Mouse (Mus musculus): Measurements from ENCODE around the gene Syne1. TPM values are rescaled to one million over a fixed set of nuclear protein-coding genes. Genes with fewer than 3 reads are reported as not detected.

Gene Syne1
- polyA plus RNA-seq, 1 experiment = 12.3 TPM

- no peak for DNase-seq (ENCODE audit: low read depth in 1 of 2, low spot score in 2 of 2)
- TF ChIP-seq POLR2A (IDR thresholded peaks at IDR 0.05; ENCODE audit: low read depth, low read length) (no peak), CTCF (IDR thresholded peaks at IDR 0.05; ENCODE audit: extremely low read depth, insufficient read depth, insufficient read length, insufficient replicate concordance) (no peak)
- Histone ChIP-seq H3K27me3 (ENCODE audit: control insufficient read depth, insufficient read depth, low read length) (no peaks in the 10 kb centered on the region), H3K27ac (ENCODE audit: insufficient read depth, low read length) (no peak overlapping the region), H3K4me3 (ENCODE audit: extremely low read depth, insufficient read depth, insufficient read length) (no peak overlapping the region), H3K36me3 (ENCODE audit: control insufficient read depth, insufficient read depth, low read length) (no peaks in the 10 kb centered on the region), H3K4me1 (ENCODE audit: control insufficient read depth, insufficient read depth, insufficient read length) (no peaks in the 10 kb centered on the region)
- 87% methylated on average over 3 of the region's 3 CpGs for WGBS
These were observed 315.1 kb downstream of the Syne1 start for GRCm38 (mm10) chr10:5236171-5236570.

GRCm38 (mm10) chr10:5234721-5235501 is 316.4 kb downstream of the Syne1 start:
- no peak overlapping the region for H3K4me3 ChIP-seq (ENCODE audit: extremely low read depth, insufficient read depth, insufficient read length)
- 83% methylated on average over 9 of the region's 9 CpGs for WGBS
- no peak for DNase-seq (ENCODE audit: low read depth in 1 of 2, low spot score in 2 of 2)
- H3K27ac ChIP-seq (ENCODE audit: insufficient read depth, low read length) = no peak overlapping the region
- TF ChIP-seq CTCF (IDR thresholded peaks at IDR 0.05; ENCODE audit: extremely low read depth, insufficient read depth, insufficient read length, insufficient replicate concordance) (no peak), POLR2A (IDR thresholded peaks at IDR 0.05; ENCODE audit: low read depth, low read length) (no peak)
- H3K4me1 ChIP-seq (ENCODE audit: control insufficient read depth, insufficient read depth, insufficient read length) = no peaks in the 10 kb centered on the region
- H3K27me3 ChIP-seq (ENCODE audit: control insufficient read depth, insufficient read depth, low read length) = no peaks in the 10 kb centered on the region
- H3K36me3 ChIP-seq (ENCODE audit: control insufficient read depth, insufficient read depth, low read length) = no peaks in the 10 kb centered on the region

GRCm38 (mm10) chr10:5229129-5229528 is 322.2 kb downstream of the Syne1 start:
- WGBS = 95% methylated on average over 8 of the region's 8 CpGs
- Histone ChIP-seq H3K27me3 (ENCODE audit: control insufficient read depth, insufficient read depth, low read length) (no peaks in the 10 kb centered on the region), H3K4me3 (ENCODE audit: extremely low read depth, insufficient read depth, insufficient read length) (no peak overlapping the region), H3K4me1 (ENCODE audit: control insufficient read depth, insufficient read depth, insufficient read length) (no peaks in the 10 kb centered on the region), H3K27ac (ENCODE audit: insufficient read depth, low read length) (no peak overlapping the region), H3K36me3 (ENCODE audit: control insufficient read depth, insufficient read depth, low read length) (no peaks in the 10 kb centered on the region)
- no peak for TF ChIP-seq POLR2A (IDR thresholded peaks at IDR 0.05; ENCODE audit: low read depth, low read length)
- TF ChIP-seq CTCF (IDR thresholded peaks at IDR 0.05; ENCODE audit: extremely low read depth, insufficient read depth, insufficient read length, insufficient replicate concordance) = no peak
- DNase-seq (ENCODE audit: low read depth in 1 of 2, low spot score in 2 of 2) = no peak

GRCm38 (mm10) chr10:5227395-5228076 is 323.7 kb downstream of the Syne1 start:
- Histone ChIP-seq H3K36me3 (ENCODE audit: control insufficient read depth, insufficient read depth, low read length) (no peaks in the 10 kb centered on the region), H3K27me3 (ENCODE audit: control insufficient read depth, insufficient read depth, low read length) (no peaks in the 10 kb centered on the region), H3K4me1 (ENCODE audit: control insufficient read depth, insufficient read depth, insufficient read length) (no peaks in the 10 kb centered on the region), H3K27ac (ENCODE audit: insufficient read depth, low read length) (no peak overlapping the region), H3K4me3 (ENCODE audit: extremely low read depth, insufficient read depth, insufficient read length) (no peak overlapping the region)
- TF ChIP-seq POLR2A (IDR thresholded peaks at IDR 0.05; ENCODE audit: low read depth, low read length) (no peak), CTCF (IDR thresholded peaks at IDR 0.05; ENCODE audit: extremely low read depth, insufficient read depth, insufficient read length, insufficient replicate concordance) (peak; percentile 25; the same call in 1 of the 2 replicates)
- DNase-seq (ENCODE audit: low read depth in 1 of 2, low spot score in 2 of 2) = peak in 1 of 2 experiments; percentile 7
- WGBS = 90% methylated on average over 20 of the region's 20 CpGs

GRCm38 (mm10) chr10:5215943-5216342 is 335.3 kb downstream of the Syne1 start:
- no peak for TF ChIP-seq POLR2A (IDR thresholded peaks at IDR 0.05; ENCODE audit: low read depth, low read length)
- no peak for TF ChIP-seq CTCF (IDR thresholded peaks at IDR 0.05; ENCODE audit: extremely low read depth, insufficient read depth, insufficient read length, insufficient replicate concordance)
- H3K27ac ChIP-seq (ENCODE audit: insufficient read depth, low read length) = no peak overlapping the region
- DNase-seq (ENCODE audit: low read depth in 1 of 2, low spot score in 2 of 2) = no peak
- no peak overlapping the region for H3K4me3 ChIP-seq (ENCODE audit: extremely low read depth, insufficient read depth, insufficient read length)
- no peaks in the 10 kb centered on the region for H3K4me1 ChIP-seq (ENCODE audit: control insufficient read depth, insufficient read depth, insufficient read length)
- H3K36me3 ChIP-seq (ENCODE audit: control insufficient read depth, insufficient read depth, low read length) = no peaks in the 10 kb centered on the region
- no peaks in the 10 kb centered on the region for H3K27me3 ChIP-seq (ENCODE audit: control insufficient read depth, insufficient read depth, low read length)
- 91% methylated on average over 1 of the region's 1 CpGs for WGBS

GRCm38 (mm10) chr10:5207905-5208641 is 343.2 kb downstream of the Syne1 start:
- DNase-seq (ENCODE audit: low read depth in 1 of 2, low spot score in 2 of 2) = no peak
- no peaks in the 10 kb centered on the region; the same call in 1 of the 2 replicates for H3K4me1 ChIP-seq (ENCODE audit: control insufficient read depth, insufficient read depth, insufficient read length)
- no peaks in the 10 kb centered on the region for H3K36me3 ChIP-seq (ENCODE audit: control insufficient read depth, insufficient read depth, low read length)
- WGBS = 27% methylated on average over 7 of the region's 7 CpGs
- no peaks in the 10 kb centered on the region for H3K27me3 ChIP-seq (ENCODE audit: control insufficient read depth, insufficient read depth, low read length)
- H3K4me3 ChIP-seq (ENCODE audit: extremely low read depth, insufficient read depth, insufficient read length) = no peak overlapping the region
- no peak overlapping the region for H3K27ac ChIP-seq (ENCODE audit: insufficient read depth, low read length)
- TF ChIP-seq POLR2A (IDR thresholded peaks at IDR 0.05; ENCODE audit: low read depth, low read length) (no peak), CTCF (IDR thresholded peaks at IDR 0.05; ENCODE audit: extremely low read depth, insufficient read depth, insufficient read length, insufficient replicate concordance) (no peak)
